Mouse (Mus musculus) midbrain, embryonic 16.5 days (tissue): Measurements from ENCODE around the gene D130043K22Rik. TPM values are rescaled to one million over a fixed set of nuclear protein-coding genes. Genes with fewer than 3 reads are reported as not detected.

ENCODE experiments used
- ATAC-seq: fragments of 200-750 bp; cut with Nextera tagmentation; 2 replicates; pipeline ENCODE4 v1.8.0; 2017; ENCODE audit warnings: moderate TSS enrichment
- H3K27ac ChIP-seq: fragments of 300-500 bp; sonication (generic); 2 replicates; pipeline ENCODE4 v1.5.1; 2014; ENCODE audit warnings: mild to moderate bottlenecking, low read length, mixed read lengths
- H3K27me3 ChIP-seq: fragments of 300-500 bp; sonication (generic); 2 replicates; pipeline ENCODE4 v1.6.1; 2014; ENCODE audit warnings: low read depth, low read length, mixed read lengths; ENCODE audit not compliant: control insufficient read depth, insufficient read depth
- H3K36me3 ChIP-seq: fragments of 300-500 bp; sonication (generic); 2 replicates; pipeline ENCODE4 v1.6.1; 2014; ENCODE audit warnings: mild to moderate bottlenecking, low read length, moderate library complexity, mixed read lengths; ENCODE audit not compliant: control insufficient read depth, insufficient read depth
- H3K4me1 ChIP-seq: fragments of 300-500 bp; sonication (generic); 2 replicates; pipeline ENCODE4 v1.6.1; 2014; ENCODE audit warnings: mild to moderate bottlenecking, low read length, mixed read lengths; ENCODE audit not compliant: control insufficient read depth, insufficient read depth
- H3K4me2 ChIP-seq: fragments of 300-500 bp; sonication (generic); 2 replicates; pipeline ENCODE4 v1.6.1; 2014; ENCODE audit warnings: mild to moderate bottlenecking, low read length, mixed read lengths
- H3K4me3 ChIP-seq: fragments of 300-500 bp; sonication (generic); 2 replicates; pipeline ENCODE4 v1.5.1; 2014; ENCODE audit warnings: low read depth, mild to moderate bottlenecking, low read length, moderate library complexity, mixed read lengths
- H3K9ac ChIP-seq: fragments of 300-500 bp; sonication (generic); 2 replicates; pipeline ENCODE4 v1.6.1; 2014; ENCODE audit warnings: low read depth, low read length, mixed read lengths
- H3K9me3 ChIP-seq: fragments of 300-500 bp; sonication (generic); replicated peaks from 2 replicates; pipeline ENCODE4 v1.6.1; 2014; ENCODE audit warnings: mild to moderate bottlenecking, low read length, mixed read lengths; ENCODE audit not compliant: control insufficient read depth, poor library complexity, severe bottlenecking
- WGBS: fragments of 180-500 bp; shearing (Covaris S2); extraction: QIAGEN DNeasy Blood & Tissue Kit; methylation state at CpG from one replicate; pipeline ENCODE4 v1.1.7; 2014; 5-methylcytosine and 5-hydroxymethylcytosine counted together
- polyA plus RNA-seq: library from polyadenylated mRNA; unstranded; fragments of >200 nt; fragmentation: Nextera tagmentation; extraction: Ambion mirVana; gene quantifications from 2 replicates; pipeline ENCODE4 v1.2.1, GENCODE M21; 2015

The D130043K22Rik gene
- polyA plus RNA-seq, 1 experiment from 2014 or later: 10.2 TPM

- Histone ChIP-seq H3K4me3 (no peak overlapping the region), H3K27me3 (no peaks in the 10 kb centered on the region)
- ATAC-seq: no peak
These were observed 85.7 kb downstream of the D130043K22Rik start for GRCm38 (mm10) chr13:24930591-24930990.

GRCm38 (mm10) chr13:24933199-24933598 lies 88.3 kb downstream of the D130043K22Rik start:
- 94% methylated on average over 7 of the region's 7 CpGs for WGBS
- Histone ChIP-seq H3K9me3 (no peaks in the 10 kb centered on the region), H3K4me2 (no peak overlapping the region), H3K36me3 (no peaks in the 10 kb centered on the region), H3K27ac (no peak overlapping the region), H3K4me1 (peaks cover 17% of the 10 kb centered on the region), H3K27me3 (no peaks in the 10 kb centered on the region), H3K4me3 (no peak overlapping the region), H3K9ac (no peak overlapping the region)
- no peak for ATAC-seq

More at GRCm38 (mm10) chr13:24930591-24930990, 85.7 kb downstream of the D130043K22Rik start:
- H3K36me3 ChIP-seq: peaks cover 3% of the 10 kb centered on the region
- H3K4me2 ChIP-seq: no peak overlapping the region
- H3K9me3 ChIP-seq: no peaks in the 10 kb centered on the region
- 0 out of 2 replicates have a peak, but pooled peaks cover 3% of the 10 kb centered on the region for H3K4me1 ChIP-seq
- H3K27ac ChIP-seq: no peak overlapping the region
- no peak overlapping the region for H3K9ac ChIP-seq

DNA sequence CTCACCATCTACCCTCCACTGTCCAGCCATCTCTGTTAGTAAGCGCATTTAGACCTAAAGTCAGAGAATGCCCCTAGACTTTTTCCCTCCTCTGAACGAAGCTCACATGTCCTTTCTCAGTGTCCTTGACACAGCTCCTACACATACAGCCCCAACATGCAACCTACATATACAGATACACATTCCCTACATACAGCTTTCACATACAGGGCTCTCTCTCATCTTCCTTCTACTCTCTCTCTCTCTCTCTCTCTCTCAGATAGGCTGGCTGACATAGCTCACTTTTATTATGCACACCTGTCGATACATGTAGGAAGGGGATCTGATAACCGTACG lies 91.8 kb downstream of the D130043K22Rik start:
- 41% methylated on average over 5 of the region's 5 CpGs for WGBS
- peak overlapping the region; percentile 71 for H3K4me2 ChIP-seq
- H3K27me3 ChIP-seq: no peaks in the 10 kb centered on the region
- H3K4me1 ChIP-seq: peaks cover 22% of the 10 kb centered on the region
- ATAC-seq: peak; percentile 60
- no peaks in the 10 kb centered on the region for H3K36me3 ChIP-seq
- peak overlapping the region; percentile 94 for H3K4me3 ChIP-seq
- H3K27ac ChIP-seq: peak overlapping the region; percentile 94
- peak overlapping the region; percentile 97 for H3K9ac ChIP-seq
- no peaks in the 10 kb centered on the region for H3K9me3 ChIP-seq

- H3K4me3 ChIP-seq: peak within 1 kb of the TSS; percentile 94
- H3K9ac ChIP-seq: peak within 1 kb of the TSS; percentile 97
- peaks cover 22% of the 10 kb centered on the region for H3K4me1 ChIP-seq
- H3K4me2 ChIP-seq: peak within 1 kb of the TSS; percentile 71
- peak within 1 kb of the TSS; percentile 94 for H3K27ac ChIP-seq
- ATAC-seq: peak; percentile 87
- no peaks in the 10 kb centered on the region for H3K36me3 ChIP-seq
- H3K9me3 ChIP-seq: no peaks in the 10 kb centered on the region
- no peaks in the 10 kb centered on the region for H3K27me3 ChIP-seq
- WGBS: under 1% methylated on average over 75 of the region's 75 CpGs
These were observed 92.3 kb downstream of the D130043K22Rik start, which contains the start of gene Aldh5a1 for GRCm38 (mm10) chr13:24937108-24937838. Gene Aldh5a1 (minus strand): TSS chr13:24937661.

DNA sequence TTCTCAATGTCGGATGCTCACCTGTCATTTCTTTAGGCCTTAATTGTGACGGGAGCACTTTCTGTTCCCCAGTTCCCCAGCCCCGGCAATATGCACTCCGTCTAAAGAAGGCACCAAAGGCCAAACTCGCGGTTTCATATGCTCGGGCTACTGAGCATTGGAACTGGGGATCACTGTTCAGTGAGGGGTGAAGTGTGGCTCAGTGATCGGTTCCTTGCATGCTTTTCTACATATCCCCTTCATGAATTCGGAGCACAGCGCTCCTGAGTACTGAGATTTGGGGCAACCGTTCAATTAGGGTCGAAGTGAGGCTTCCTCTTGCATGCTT lies 92.9 kb downstream of the D130043K22Rik start:
- peak overlapping the region; percentile 71 for H3K4me2 ChIP-seq
- WGBS: 12% methylated on average over 12 of the region's 12 CpGs
- peak; percentile 39 for ATAC-seq
- H3K27ac ChIP-seq: peak overlapping the region; percentile 94
- H3K4me1 ChIP-seq: peaks cover 22% of the 10 kb centered on the region
- H3K9me3 ChIP-seq: no peaks in the 10 kb centered on the region
- no peaks in the 10 kb centered on the region for H3K36me3 ChIP-seq
- peak overlapping the region; percentile 97 for H3K9ac ChIP-seq
- no peaks in the 10 kb centered on the region for H3K27me3 ChIP-seq
- peak overlapping the region; percentile 94 for H3K4me3 ChIP-seq

- no peaks in the 10 kb centered on the region for H3K27me3 ChIP-seq
- no peaks in the 10 kb centered on the region for H3K36me3 ChIP-seq
- H3K4me3 ChIP-seq: no peak overlapping the region
- H3K27ac ChIP-seq: no peak overlapping the region
- H3K9ac ChIP-seq: no peak overlapping the region
- no peak for ATAC-seq
- H3K4me2 ChIP-seq: no peak overlapping the region
- WGBS: 31% methylated on average over 9 of the region's 9 CpGs
- no peaks in the 10 kb centered on the region for H3K9me3 ChIP-seq
- H3K4me1 ChIP-seq: peaks cover 22% of the 10 kb centered on the region
These were observed 93.7 kb downstream of the D130043K22Rik start for GRCm38 (mm10) chr13:24938683-24939082.

GRCm38 (mm10) chr13:24939472-24939871 lies 94.5 kb downstream of the D130043K22Rik start:
- 91% methylated on average over 9 of the region's 9 CpGs for WGBS
- Histone ChIP-seq H3K36me3 (no peaks in the 10 kb centered on the region), H3K27me3 (no peaks in the 10 kb centered on the region), H3K9ac (no peak overlapping the region), H3K4me2 (no peak overlapping the region), H3K9me3 (no peaks in the 10 kb centered on the region), H3K4me3 (no peak overlapping the region), H3K4me1 (peaks cover 22% of the 10 kb centered on the region), H3K27ac (no peak overlapping the region)
- no peak for ATAC-seq

DNA sequence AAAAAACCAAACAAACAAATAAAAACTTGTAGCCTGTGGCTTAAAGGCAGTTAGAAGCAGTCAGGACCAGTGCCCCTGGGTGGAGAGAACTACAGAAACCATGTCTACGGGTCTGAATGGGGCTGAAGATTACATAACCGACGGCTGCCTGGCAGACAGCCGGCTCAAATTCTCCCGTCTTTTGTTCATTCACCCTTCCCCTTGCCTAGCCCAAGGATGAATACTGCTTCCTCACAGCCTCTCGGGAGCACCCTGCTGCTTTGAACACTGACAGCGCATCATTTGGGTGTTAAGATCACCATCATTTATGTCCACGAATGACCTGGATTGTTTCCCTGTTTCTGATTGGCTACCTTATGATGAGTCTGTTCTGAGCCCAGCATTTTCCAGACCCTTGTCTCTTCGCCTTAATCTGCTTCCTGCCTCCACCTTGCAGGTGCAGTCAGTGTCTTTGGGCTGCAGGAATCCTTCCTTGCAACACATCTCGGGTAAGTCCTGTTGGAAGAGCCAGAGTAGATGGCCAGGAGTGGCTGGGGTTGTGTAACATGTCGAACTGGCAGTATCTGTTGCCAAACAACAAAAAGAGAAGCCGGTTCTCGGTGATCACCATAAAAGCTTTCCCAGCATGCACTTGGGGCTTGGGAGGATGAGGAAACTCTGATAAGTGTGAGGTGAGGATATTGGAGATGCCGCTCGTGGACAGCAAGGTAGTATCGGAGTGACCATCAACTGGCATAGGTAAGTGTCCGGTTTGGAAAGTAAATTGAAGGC lies 97.8 kb downstream of the D130043K22Rik start, which contains the start of gene Gpld1:
Gene Gpld1, plus strand, starts transcription at position 641 of the 771 bp plus-strand sequence.
- no peak within 1 kb of the TSS for H3K9ac ChIP-seq
- H3K27me3 ChIP-seq: no peaks in the 10 kb centered on the region
- 48% methylated on average over 17 of the region's 17 CpGs for WGBS
- H3K4me3 ChIP-seq: no peak within 1 kb of the TSS
- H3K4me2 ChIP-seq: no peak within 1 kb of the TSS
- ATAC-seq: no peak
- no peaks in the 10 kb centered on the region for H3K9me3 ChIP-seq
- H3K4me1 ChIP-seq: peaks cover 10% of the 10 kb centered on the region
- no peaks in the 10 kb centered on the region for H3K36me3 ChIP-seq
- H3K27ac ChIP-seq: no peak within 1 kb of the TSS

GRCm38 (mm10) chr13:24943303-24943702 lies 98.4 kb downstream of the D130043K22Rik start:
- Histone ChIP-seq H3K4me1 (peaks cover 4% of the 10 kb centered on the region; the same call in 1 of the 2 replicates), H3K4me3 (no peak overlapping the region), H3K36me3 (no peaks in the 10 kb centered on the region), H3K9me3 (no peaks in the 10 kb centered on the region), H3K4me2 (no peak overlapping the region), H3K9ac (no peak overlapping the region), H3K27me3 (no peaks in the 10 kb centered on the region), H3K27ac (no peak overlapping the region)
- ATAC-seq: no peak
- WGBS: 81% methylated on average over 8 of the region's 8 CpGs
